Mouse (Mus musculus) megakaryocyte, embryonic 14.5 days (primary cell): Measurements from ENCODE around the gene Dph1.

Source experiments
- FLI1 ChIP-seq: IDR thresholded peaks from 2 replicates; pipeline ENCODE4 v1.6.1; 2012; ENCODE audit warnings: low read length, inconsistent platforms, mixed read lengths
- GATA1 ChIP-seq: IDR thresholded peaks from 3 replicates; pipeline ENCODE4 v1.6.1; 2012; ENCODE audit warnings: mixed read lengths, low read length, inconsistent platforms, borderline replicate concordance

- TF ChIP-seq GATA1, result no peak
- TF ChIP-seq FLI1, result no peak
Measured at GRCm38 (mm10) chr11:75157901-75158300, 33.1 kb downstream of the Dph1 start.
